Mouse (Mus musculus) lung, postnatal 25 days (tissue): ENCODE results near the gene Macc1.

ENCODE experiments used
- DNase-seq: peaks from one replicate; pipeline ENCODE4 v3.0.0; 2022; ENCODE audit warnings: low spot score

Macc1 gene

GRCm38 (mm10) chr12:119387925-119388324, 73.9 kb downstream of the Macc1 start:
- no peak for DNase-seq

- peak; percentile 88 for DNase-seq
Observed at GRCm38 (mm10) chr12:119390192-119390684, 76.2 kb downstream of the Macc1 start.

- no peak for DNase-seq
Observed at GRCm38 (mm10) chr12:119398046-119398659, 84.1 kb downstream of the Macc1 start.

GRCm38 (mm10) chr12:119402273-119402672, 88.2 kb downstream of the Macc1 start:
- DNase-seq, result no peak

- DNase-seq, result peak; percentile 43
Observed at GRCm38 (mm10) chr12:119402796-119403195, 88.7 kb downstream of the Macc1 start.

GRCm38 (mm10) chr12:119404810-119405209, 90.7 kb downstream of the Macc1 start:
- no peak for DNase-seq

- DNase-seq, result no peak
Observed at GRCm38 (mm10) chr12:119410522-119410921, 96.5 kb downstream of the Macc1 start.

GRCm38 (mm10) chr12:119410956-119411355, 96.9 kb downstream of the Macc1 start:
- no peak for DNase-seq

GRCm38 (mm10) chr12:119411982-119412381, 97.9 kb downstream of the Macc1 start:
- DNase-seq, result no peak

- DNase-seq, result no peak
Observed at GRCm38 (mm10) chr12:119415900-119416299, 101.8 kb downstream of the Macc1 start.

GRCm38 (mm10) chr12:119425749-119426148, 111.7 kb downstream of the Macc1 start:
- DNase-seq, result no peak

- no peak for DNase-seq
Observed at GRCm38 (mm10) chr12:119426182-119426886, 112.3 kb downstream of the Macc1 start.

GRCm38 (mm10) chr12:119426887-119427204, 112.8 kb downstream of the Macc1 start:
- peak; percentile 33 for DNase-seq

GRCm38 (mm10) chr12:119440720-119441119, 126.7 kb downstream of the Macc1 start:
- no peak for DNase-seq

GRCm38 (mm10) chr12:119450116-119450515, 136.0 kb downstream of the Macc1 start:
- no peak for DNase-seq

- no peak for DNase-seq
Observed at GRCm38 (mm10) chr12:119451232-119451631, 137.2 kb downstream of the Macc1 start.

- no peak for DNase-seq
Observed at GRCm38 (mm10) chr12:119454076-119454475, 140.0 kb downstream of the Macc1 start.

GRCm38 (mm10) chr12:119464040-119464939, 150.2 kb downstream of the Macc1 start:
- no peak for DNase-seq

- DNase-seq, result no peak
Observed at GRCm38 (mm10) chr12:119464940-119465245, 150.8 kb downstream of the Macc1 start.

- no peak for DNase-seq
Observed at GRCm38 (mm10) chr12:119467656-119468055, 153.6 kb downstream of the Macc1 start.

- DNase-seq, result no peak
Observed at GRCm38 (mm10) chr12:119470260-119470659, 156.2 kb downstream of the Macc1 start.

GRCm38 (mm10) chr12:119483296-119483695, 169.2 kb downstream of the Macc1 start:
- DNase-seq, result no peak
